Mouse (Mus musculus) embryonic stem cell, embryonic (primary cell): ENCODE data around the gene Arhgef40.

Experiments used
- CTCF ChIA-PET, 4 experiments: fragments of 300-600 bp in 2 of 4; fragments of 350-600 bp in 2 of 4; sonication (Branson Sonifier 250); formaldehyde crosslinking; loops; one replicate each; lab custom pipeline; 2022; ENCODE audit warnings: inconsistent platforms in 2 of 4; lab: Charles Lee
- POLR2A ChIA-PET, 4 experiments: fragments of 300-600 bp in 2 of 4; fragments of 350-600 bp in 2 of 4; sonication (Branson Sonifier 250); formaldehyde crosslinking; loops; one replicate each; lab custom pipeline; 2022; ENCODE audit warnings: antibody characterized with exemption in 4 of 4, inconsistent platforms in 1 of 4; lab: Charles Lee

Gene Arhgef40

DNA sequence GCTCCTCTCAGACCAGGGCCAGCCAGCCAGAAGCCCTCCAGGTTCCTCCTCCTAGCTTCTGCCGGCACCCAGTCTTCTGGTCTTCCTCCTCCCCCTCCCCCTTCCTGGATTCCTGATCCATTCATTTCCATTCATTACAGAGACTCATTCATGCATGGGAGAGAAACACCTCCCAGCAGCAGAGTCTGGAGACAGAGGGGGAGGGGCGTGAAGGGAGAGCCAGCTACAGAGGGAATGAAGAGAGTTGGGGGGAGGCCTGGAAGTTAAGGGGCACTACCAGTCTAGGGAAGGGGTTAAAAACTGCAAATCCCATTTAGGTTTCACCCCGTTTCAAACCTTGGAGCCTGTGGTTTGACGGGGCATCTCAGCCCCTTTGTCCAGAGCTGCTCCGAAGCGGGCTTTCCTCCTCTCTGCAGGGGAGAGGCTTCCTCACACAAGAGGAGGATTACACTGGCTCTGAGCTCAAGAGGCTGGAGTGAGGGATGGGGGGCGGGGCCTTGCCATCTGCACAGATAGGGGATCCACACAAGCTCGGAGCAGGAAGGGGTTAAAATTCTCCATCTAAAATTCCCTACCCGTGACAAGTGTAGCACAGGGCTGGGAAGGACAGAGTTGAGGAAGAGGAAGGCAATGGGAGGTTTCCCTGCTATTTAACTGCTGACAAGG, 26.1 kb downstream of the Arhgef40 start:
- POLR2A ChIA-PET, result interaction anchor here (0.5 to 6.7 kb wide), 65 partner anchors 9 to 306 kb away, joined by 3 to 245 read pairs (median 4); partner anchors contain the start of genes Zfp219 (in 4 of the 4), Hnrnpc (in 3 of the 4), Arhgef40 (in 2 of the 4) and Rab2b (in 2 of the 4)
- CTCF ChIA-PET, result interaction anchor here in 3 of 4 experiments (0.6 to 3.6 kb wide), 19 partner anchors 9 to 127 kb away, joined by 3 to 87 read pairs (median 5); partner anchors contain the start of genes Ndrg2 (in 2 of the 3), Zfp219 (in 2 of the 3) and Hnrnpc (in 1 of the 3)

DNA sequence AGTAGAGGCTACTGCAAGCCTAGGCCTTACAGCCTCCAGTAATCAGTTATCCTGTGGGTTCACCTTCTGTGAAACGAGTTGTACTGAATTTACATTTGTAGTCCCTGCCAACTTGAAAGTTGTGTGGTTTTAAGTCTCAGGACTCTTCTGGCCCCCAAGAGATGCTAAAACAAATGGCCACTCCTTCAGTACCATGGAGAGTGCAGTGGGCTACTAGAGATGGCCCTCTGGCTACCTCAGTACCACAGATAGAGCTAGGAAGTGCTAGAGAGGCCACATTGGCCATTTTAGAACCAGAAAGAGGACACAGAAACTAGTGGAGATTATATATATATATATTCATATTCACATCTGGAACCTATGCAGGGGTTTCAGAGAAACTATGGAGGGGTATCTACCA, 27.2 kb downstream of the Arhgef40 start:
- CTCF ChIA-PET, result interaction anchor here in 1 of 4 experiments (1.7 kb wide), 1 partner anchor 11 kb away, joined by 9 read pairs; no protein-coding TSS in a partner anchor
- POLR2A ChIA-PET, result interaction anchor here (0.6 to 6.7 kb wide), 13 partner anchors 9 to 268 kb away, joined by 3 to 245 read pairs (median 15); partner anchors contain the start of genes Hnrnpc (in 2 of the 4), Zfp219 (in 2 of the 4), Rab2b (in 1 of the 4) and Tox4 (in 1 of the 4)

DNA sequence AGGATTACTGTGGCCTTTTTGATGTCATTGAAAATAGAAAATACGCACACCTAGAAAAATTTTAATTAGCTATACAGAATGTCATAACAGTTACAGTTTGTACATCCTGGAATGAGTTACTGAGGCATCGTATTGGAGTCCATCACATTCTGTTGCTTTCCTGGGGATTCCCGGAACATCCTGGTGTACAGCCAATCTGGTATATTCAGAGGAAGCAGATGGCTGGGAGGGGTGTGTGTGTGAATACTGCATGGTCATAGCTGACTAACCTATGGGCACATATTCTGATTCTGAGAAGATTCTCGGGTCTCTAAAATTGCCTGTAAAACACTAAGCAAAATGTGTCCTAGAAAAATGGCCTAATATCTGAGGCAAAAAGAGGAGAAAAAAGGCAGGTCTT, 27.6 kb downstream of the Arhgef40 start:
- POLR2A ChIA-PET, result interaction anchor here in 3 of 4 experiments (1.0 to 6.7 kb wide), 13 partner anchors 9 to 267 kb away, joined by 3 to 245 read pairs (median 15); partner anchors contain the start of genes Hnrnpc (in 2 of the 3), Zfp219 (in 2 of the 3), Rab2b (in 1 of the 3) and Tox4 (in 1 of the 3)

DNA sequence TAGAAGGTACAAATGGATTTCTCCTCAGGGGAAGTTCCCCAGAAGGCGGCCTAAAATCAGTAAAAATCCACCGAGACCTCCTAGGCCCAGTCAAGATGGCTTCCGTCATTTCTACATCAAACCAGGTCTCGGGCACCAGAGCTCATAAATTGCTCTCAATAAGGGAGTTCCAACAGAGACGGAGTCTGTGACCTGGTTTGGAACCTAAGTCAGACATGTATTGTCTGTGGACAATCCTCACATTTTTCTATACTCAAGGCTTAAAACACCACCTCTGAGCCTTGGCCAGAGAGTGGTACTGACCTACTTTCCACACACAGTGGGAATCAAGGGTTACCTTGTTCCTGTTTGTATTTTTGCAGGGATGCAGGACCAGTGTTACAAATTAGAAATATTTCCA, 28.0 kb downstream of the Arhgef40 start:
- POLR2A ChIA-PET, result interaction anchor here in 3 of 4 experiments (0.7 to 6.7 kb wide), 23 partner anchors 8 to 267 kb away, joined by 3 to 245 read pairs (median 7); partner anchors contain the start of genes Hnrnpc (in 3 of the 3), Zfp219 (in 2 of the 3), Mettl17 (in 1 of the 3) and Rab2b (in 1 of the 3)
- CTCF ChIA-PET, result no interaction called here

More for the DNA sequence above, 27.6 kb downstream of the Arhgef40 start:
- CTCF ChIA-PET, result no interaction called here

DNA sequence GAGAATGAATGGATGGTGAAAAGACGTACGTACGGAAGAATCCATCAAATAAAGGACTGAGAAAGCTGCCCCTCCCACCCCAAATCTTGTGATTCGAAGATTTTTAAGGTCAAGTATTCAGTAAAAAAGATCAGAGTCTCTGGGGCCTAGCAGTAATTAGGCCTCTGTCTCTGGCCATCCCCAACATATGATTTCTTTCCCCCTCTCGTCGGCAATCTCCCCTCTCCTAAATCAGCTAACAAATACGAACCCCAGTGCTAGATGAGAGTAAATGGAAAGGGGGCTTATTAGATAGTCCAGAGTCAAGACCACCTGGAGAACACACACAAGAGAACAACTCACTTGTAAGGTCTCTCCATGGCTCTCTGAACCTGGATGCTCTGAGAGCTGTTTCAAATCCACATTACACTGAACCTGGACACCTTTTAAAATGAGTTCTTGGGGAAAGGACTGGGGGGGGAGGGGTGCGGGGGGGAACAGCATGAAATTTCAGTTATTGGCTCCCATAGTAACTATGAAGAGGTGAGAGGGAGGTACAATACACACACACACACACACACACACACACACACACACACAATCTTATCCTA, 28.6 kb downstream of the Arhgef40 start:
- ChIA-PET CTCF (interaction anchor here in 3 of 4 experiments (0.5 to 1.5 kb wide), 6 partner anchors 8 to 130 kb away, joined by 3 to 17 read pairs (median 4); no protein-coding TSS in a partner anchor), POLR2A (interaction anchor here in 3 of 4 experiments (0.6 to 6.7 kb wide), 37 partner anchors 8 to 532 kb away, joined by 3 to 245 read pairs (median 5); partner anchors contain the start of genes Hnrnpc (in 2 of the 3), Zfp219 (in 2 of the 3), Mettl17 (in 1 of the 3) and Rab2b (in 1 of the 3))

DNA sequence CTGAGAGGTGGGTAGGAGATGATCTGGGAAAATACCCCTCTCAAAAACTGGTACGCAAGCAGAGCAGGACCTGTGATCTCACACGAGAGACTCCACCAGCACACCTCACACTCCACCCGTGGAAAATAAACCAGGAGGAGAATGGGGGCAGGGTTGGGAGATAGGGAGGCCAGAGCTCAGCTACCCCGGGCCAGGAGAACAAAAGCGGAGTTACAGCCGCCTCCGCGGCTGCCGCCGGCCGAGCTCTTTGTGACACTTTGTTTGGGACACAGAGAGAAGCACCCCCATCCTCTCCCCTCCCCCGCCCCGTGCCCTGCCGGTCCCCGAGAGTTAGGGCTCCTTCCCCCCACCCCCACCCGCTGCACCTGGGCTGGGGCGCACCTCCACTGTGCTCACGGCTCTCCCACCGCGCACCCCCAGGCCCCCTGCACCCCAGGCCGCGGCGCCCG, 29.3 kb downstream of the Arhgef40 start:
- ChIA-PET CTCF (interaction anchor here in 3 of 4 experiments (0.5 to 1.5 kb wide), 7 partner anchors 9 to 227 kb away, joined by 3 to 7 read pairs (median 3); no protein-coding TSS in a partner anchor), POLR2A (interaction anchor here in 3 of 4 experiments (0.6 to 6.7 kb wide), 33 partner anchors 7 to 531 kb away, joined by 3 to 245 read pairs (median 5); partner anchors contain the start of genes Hnrnpc (in 2 of the 3), Zfp219 (in 2 of the 3), Mettl17 (in 1 of the 3) and Supt16 (in 1 of the 3))

DNA sequence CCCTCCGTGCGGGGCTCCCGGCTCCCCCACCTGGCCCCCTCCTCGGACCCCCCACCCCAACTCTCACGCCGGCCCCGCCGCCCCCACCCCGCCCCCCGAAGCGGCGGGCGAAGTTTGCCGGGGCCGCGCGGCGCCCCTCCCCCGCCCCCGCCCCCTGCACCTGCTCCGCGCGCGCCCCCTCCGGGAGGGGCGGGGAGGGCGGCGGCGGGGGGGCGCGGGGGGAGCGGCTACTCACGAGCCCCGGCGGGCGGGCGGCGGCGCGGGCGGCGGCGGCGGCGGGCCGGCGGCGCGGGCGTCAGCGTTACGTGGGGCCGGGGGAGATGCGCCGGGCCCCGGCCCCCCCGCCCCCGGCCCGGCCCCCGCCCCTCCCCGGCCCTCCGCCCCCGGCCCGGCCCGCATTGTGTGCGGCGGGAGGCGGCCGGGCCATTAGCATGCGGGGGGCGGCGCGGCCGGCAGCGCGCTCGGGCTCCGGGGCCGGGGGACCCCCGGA, 29.8 kb downstream of the Arhgef40 start:
- ChIA-PET CTCF (interaction anchor here in 2 of 4 experiments (0.5 to 1.5 kb wide), 3 partner anchors 9 to 228 kb away, joined by 3 to 7 read pairs (median 3); no protein-coding TSS in a partner anchor), POLR2A (interaction anchor here in 3 of 4 experiments (0.6 to 6.7 kb wide), 25 partner anchors 6 to 138 kb away, joined by 3 to 245 read pairs (median 6); partner anchors contain the start of genes Zfp219 (in 2 of the 3), Hnrnpc (in 1 of the 3) and Mettl17 (in 1 of the 3))

DNA sequence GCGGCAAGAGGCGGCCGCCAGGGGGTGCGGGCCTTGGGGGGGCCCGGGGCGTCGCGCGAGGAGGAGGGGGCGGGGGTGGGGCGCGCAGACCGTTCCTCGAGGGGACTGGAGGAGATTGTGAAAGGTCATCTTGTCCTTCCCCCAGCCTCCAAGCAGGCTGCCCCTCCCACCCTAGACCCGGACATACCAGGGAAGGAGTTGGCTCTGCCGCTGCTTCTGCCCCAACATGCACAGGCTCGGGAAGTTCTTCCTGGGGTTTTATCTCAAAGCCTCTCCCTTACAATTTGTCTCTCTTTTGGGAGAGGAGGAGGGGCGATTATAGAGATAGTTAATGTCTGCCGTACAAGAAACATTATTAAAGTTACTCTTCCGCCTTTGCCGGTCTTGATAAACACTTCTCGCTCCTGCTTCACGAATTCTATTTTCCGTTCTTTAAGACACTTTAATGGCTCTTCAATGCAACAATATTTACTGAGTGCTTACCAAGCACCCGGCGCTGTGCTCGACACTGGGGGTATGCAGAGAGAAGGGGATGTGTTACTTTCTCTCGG, 30.3 kb downstream of the Arhgef40 start:
- CTCF ChIA-PET, result no interaction called here
- POLR2A ChIA-PET, result interaction anchor here in 2 of 4 experiments (1.0 to 14.4 kb wide), 4 partner anchors 10 to 87 kb away, joined by 3 to 190 read pairs (median 47); partner anchors contain the start of gene Hnrnpc (in 1 of the 2)

DNA sequence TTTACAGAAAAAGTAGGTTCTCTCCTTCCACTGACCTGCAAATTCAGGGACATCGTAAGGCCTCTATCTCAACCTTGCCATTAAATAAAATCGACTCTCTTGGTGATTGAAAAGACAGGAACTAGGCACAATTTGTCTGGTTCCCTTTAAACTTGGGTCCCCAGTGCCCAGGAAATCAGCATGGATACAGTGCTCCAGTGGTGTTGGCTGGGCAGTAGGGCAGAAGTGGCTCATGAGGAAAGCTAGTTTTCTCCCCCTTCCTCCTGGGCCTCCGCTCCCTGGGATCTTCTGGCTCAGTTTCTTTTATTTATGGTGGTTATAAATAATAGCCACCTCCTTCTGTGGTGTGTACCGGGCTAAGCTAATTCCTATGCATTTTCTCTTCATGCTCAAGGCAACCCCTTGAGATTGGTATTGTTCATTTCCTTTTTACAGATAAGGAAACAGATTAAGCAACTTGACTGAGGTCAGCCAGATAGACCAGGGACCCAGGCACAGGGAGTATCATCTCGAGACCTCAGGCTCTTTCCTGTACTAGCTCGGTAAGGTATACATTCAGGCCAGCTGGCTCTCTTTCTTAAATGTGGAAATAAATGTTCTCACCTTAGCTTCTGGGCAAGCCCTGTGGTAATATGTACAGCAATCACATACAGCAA, 31.1 kb downstream of the Arhgef40 start, which contains the start of gene Tmem253:
Tmem253 (plus strand) TSS at position 214 of the 656 bp plus-strand sequence.
- POLR2A ChIA-PET, result interaction anchor here in 2 of 4 experiments (0.7 to 14.4 kb wide), 9 partner anchors 10 to 104 kb away, joined by 3 to 190 read pairs (median 4); partner anchors contain the start of gene Hnrnpc (in 1 of the 2)
- CTCF ChIA-PET, result interaction anchor here in 2 of 4 experiments (0.7 to 0.8 kb wide), 2 partner anchors 9 to 97 kb away, joined by 3 to 4 read pairs; partner anchors contain the start of gene Tppp2 (in 1 of the 2)

DNA sequence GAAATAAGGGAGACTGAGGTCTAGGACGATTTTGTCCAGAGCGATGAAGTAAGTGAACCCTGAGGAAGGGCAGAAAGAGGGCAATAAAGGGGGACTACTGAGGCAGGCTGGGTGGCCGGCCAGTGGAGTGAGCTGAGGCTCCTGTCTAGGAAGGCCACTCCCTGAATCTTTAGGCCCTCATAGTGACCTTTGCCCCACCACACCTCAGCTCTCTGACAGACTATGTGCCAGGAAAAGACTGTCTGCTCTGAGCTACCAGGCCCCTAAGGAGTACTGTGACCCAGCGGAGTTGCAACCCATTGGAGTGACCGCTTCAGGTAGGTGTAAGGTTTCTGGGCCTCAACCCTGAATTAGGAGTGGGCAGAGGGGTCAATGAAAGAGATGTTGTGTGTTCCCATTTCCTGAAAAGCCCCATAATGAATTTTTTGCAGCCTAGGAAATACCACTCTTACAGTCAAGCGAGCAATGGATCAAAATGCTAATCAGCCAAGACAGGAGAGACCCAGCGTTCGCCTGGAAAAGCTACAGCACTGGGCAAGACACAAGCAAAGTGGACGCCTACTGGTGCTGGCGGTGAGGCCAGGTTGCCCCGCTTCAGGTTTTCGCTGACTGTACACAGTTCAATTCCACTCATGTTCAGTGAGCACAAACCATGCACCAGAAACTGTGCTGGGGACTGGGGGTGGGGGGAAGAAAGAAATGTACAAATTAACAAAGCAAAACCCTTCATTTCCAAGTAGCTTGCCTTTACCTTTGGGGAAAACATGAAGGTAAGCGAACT, 32.3 kb downstream of the Arhgef40 start:
- POLR2A ChIA-PET, result interaction anchor here in 3 of 4 experiments (0.6 to 14.4 kb wide), 24 partner anchors 6 to 262 kb away, joined by 3 to 245 read pairs (median 8); partner anchors contain the start of genes Hnrnpc (in 2 of the 3) and Mettl17 (in 1 of the 3)
- CTCF ChIA-PET, result interaction anchor here in 2 of 4 experiments (0.8 to 6.1 kb wide), 7 partner anchors 7 to 98 kb away, joined by 3 to 87 read pairs (median 4); partner anchors contain the start of gene Tppp2 (in 1 of the 2)

DNA sequence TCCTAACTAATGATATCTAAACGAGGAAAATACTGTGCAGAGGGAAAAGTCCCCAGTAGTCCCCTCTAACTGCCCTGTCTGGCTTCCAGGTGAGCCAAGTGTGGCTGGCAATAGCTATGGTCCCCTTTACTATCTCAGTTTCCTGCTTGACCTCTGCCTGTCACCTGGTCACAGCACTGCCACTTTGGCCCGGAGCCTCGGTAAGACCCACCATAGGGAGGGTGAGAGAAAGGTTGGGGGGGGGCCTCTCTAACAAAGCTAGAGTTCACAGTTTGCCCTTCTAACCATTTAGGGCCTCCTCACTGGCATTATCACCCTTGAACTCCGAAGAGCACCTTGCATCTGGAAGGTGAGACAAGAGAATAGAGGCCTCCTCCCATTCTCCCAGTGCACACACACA, 33.1 kb downstream of the Arhgef40 start:
- POLR2A ChIA-PET, result interaction anchor here (0.6 to 14.4 kb wide), 44 partner anchors 6 to 261 kb away, joined by 3 to 245 read pairs (median 10); partner anchors contain the start of genes Hnrnpc (in 2 of the 4), Mettl17 (in 1 of the 4) and Ndrg2 (in 1 of the 4)
- CTCF ChIA-PET, result interaction anchor here in 3 of 4 experiments (0.8 to 6.1 kb wide), 11 partner anchors 8 to 102 kb away, joined by 3 to 87 read pairs (median 5); partner anchors contain the start of gene Tppp2 (in 1 of the 3)

DNA sequence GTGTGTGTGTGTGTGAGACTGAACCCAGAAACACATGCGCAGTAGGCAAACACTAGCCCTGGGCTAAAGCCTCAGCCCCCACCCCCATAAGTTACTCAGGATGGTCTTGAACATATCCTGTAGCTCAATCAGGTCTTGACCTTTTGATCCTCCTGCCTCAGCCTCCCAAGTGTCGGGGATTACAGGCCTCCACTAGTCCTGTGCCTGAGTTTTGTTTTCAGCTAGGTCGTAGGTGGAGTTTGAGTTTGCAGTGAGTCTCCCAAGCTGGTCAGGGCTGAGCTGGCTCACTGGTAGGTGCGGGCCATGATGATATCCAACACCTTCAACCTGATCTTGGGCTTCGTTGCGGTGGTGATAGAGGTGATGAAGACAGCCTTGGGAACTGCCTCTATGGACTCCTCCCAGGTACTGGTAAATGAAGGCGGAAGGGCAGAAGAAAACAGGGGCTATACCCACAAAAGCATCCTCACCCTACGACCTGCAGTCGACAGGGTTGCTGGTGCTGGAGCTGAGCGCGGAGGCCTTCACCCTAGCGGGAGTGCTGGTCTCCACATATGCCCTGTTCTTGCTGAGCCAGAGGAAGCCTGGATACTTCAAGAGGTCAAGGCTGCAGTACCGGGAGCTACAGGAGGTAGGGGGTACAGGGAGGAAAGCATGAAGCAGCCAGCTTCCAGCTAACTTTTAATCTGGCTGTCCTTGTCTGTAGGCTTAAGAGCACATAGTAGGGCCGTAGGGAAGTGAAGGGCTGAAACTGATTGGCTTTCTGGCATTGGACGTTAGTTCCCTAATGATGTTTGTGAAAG, 33.9 kb downstream of the Arhgef40 start:
- CTCF ChIA-PET, result interaction anchor here (0.6 to 6.1 kb wide), 15 partner anchors 8 to 298 kb away, joined by 3 to 87 read pairs (median 4); partner anchors contain the start of gene Slc39a2 (in 1 of the 4)
- POLR2A ChIA-PET, result interaction anchor here (0.5 to 14.4 kb wide), 68 partner anchors 6 to 261 kb away, joined by 3 to 245 read pairs (median 7); partner anchors contain the start of genes Hnrnpc (in 3 of the 4), Mettl17 (in 2 of the 4), Arhgef40 (in 1 of the 4) and Chd8 (in 1 of the 4)

DNA sequence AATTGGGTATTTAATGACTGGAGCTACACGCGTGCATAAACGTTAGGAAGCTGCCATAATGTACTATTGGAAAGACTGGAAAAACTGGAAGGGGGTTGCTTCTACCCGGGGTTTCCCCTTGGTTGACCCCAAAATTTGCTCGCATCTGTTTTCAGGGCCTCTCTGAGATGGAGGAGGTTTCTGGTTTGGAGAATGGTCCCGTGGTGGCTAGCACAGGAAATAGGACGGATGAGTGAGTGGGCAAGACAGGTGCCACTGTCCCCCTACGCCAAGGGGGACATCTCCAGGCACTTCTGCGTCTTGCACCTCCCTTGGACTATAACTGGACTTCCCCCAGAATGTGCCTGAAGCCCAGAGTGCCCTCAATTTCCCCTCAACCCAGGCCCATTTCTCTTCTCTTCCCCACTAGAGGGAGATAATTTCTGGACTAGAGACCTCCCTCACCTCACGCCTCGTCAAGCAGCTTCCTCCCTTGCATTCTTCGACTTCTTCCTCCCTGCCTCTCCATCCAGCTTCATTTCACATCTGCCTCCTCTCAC, 34.6 kb downstream of the Arhgef40 start:
- POLR2A ChIA-PET, result interaction anchor here (0.6 to 14.4 kb wide), 70 partner anchors 7 to 294 kb away, joined by 3 to 245 read pairs (median 8); partner anchors contain the start of genes Hnrnpc (in 3 of the 4), Ndrg2 (in 2 of the 4), Arhgef40 (in 1 of the 4) and Chd8 (in 1 of the 4)
- CTCF ChIA-PET, result interaction anchor here (0.6 to 6.1 kb wide), 18 partner anchors 9 to 298 kb away, joined by 3 to 87 read pairs (median 5); partner anchors contain the start of genes Rab2b (in 1 of the 4), Slc39a2 (in 1 of the 4) and Tox4 (in 1 of the 4)
